Mouse (Mus musculus) c-Kit-positive CD71-positive TER-119-negative erythroid progenitor cells, embryonic 14.5 days (primary cell): ENCODE measurements around the gene Mtmr10.

Source experiments
- DNase-seq: peaks from one replicate; pipeline ENCODE4 v3.0.0-alpha.2; 2013; ENCODE audit warnings: low read depth

Gene Mtmr10

DNA sequence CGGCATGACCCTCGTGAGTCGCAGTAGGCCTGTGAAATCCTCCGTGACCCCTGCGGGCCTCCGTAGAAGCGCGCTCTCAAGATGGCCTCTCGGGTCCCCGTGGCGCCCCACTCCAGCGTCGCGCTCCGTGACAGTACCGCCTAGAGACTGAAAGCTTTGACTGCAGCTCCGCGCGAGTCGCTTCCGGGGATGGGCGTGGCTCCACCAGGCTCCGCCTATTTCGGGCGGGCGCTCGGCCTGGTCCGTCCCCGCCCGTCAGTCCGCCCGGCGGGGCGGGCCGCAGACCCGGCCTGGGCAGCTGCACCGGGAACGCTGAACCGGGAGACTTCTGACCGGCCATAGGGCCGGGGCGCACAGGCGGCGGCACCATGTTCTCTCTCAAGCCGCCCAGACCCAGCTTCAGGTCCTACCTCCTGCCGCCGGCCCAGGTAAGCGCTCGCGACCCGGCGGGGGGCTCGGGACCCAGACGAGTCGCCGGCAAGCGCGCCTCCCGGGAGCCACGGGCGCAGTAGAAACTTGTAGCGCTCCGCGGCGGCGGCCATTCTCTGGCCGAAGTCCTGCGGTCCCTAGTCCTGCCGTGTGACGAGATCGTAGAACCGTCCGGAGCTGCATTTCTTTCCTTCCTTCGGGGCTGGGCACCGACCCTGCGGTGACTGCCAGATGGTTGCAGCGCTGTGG lies at the start of gene Mtmr10:
Gene Mtmr10, plus strand, starts transcription at position 240 of the 678 bp plus-strand sequence.
- DNase-seq: peak; percentile 86

DNA sequence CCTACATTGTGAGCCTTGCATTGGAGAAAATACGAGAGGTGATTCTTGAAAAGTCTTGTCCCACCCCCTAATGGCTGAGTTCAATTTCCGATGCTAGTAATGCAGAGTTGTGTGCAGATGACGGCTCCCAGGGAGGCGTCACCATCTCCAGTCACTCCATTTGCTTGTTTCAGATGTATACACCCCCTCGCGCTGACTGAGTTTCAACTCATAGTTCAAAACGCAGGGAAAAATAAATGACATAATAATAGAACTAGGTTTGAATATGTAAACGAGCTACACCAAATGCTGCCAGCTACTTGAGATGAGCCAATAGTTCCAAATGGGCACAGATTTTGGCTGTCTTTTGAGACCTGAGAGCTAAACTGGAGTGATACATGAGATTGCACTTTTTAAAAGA lies 49.7 kb upstream of the Mtmr10 start:
- DNase-seq: no peak

DNA sequence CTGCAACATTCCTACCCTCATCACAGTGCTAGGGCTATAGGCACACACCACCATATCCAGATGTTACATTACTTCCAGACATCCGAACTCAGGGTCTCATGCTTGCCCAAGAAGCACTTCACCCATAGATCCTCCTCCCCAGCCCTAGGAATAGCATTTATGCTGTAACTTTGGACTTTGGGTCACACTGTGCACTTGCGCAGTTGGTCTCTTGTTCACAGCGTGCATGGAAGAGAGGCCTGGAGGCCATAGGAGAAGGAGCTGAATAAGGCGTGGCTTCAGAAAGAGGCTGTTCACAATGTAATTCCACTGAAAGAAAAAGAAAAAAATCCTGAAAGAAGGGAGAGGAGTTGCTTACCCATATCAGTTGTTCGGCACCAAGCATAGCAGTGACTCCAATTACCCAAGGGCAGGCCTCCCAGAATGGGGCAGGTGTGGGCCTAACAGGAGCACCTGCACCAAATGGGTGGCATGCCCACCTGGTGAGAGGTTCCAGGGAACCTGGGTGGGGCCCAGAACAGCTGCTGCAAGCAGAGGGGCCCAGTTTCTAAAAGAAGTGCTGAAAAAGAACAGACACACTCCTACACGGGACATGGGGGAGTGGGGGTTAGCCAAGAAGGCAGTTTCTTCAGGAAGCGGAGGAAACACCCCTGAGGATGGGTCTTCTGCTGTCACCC lies 48.9 kb upstream of the Mtmr10 start:
- DNase-seq: no peak

DNA sequence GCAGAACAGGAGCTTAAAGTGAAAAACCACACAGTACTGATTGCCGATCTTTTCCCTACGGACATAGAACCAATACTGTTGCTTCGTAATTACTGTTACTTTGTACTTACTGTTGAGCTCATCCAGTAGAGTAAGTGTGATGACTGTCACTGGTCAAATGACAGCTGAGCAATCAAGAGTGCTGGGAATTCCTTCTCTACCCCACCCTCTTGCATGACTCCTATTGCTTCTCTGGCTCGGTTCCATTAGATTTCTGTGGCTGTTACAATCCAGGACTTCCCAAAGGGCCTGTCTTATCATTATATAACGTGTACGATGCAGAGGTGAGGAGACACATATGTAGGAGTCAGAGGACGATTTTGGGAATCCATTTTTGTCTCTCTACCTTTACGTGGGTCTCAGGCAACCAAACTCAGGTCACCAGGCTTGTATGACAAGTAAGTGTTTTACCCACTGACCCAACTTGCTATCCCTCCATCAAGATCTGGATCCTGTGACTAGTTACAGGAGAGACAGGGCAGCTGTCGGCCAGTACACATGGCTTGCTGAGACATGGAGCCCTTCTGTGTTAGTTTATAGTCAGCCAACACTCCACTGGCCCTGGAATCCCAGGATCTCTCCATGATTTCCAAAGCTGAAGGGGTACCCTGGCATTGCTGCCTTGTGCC lies 48.2 kb upstream of the Mtmr10 start:
- no peak for DNase-seq

DNA sequence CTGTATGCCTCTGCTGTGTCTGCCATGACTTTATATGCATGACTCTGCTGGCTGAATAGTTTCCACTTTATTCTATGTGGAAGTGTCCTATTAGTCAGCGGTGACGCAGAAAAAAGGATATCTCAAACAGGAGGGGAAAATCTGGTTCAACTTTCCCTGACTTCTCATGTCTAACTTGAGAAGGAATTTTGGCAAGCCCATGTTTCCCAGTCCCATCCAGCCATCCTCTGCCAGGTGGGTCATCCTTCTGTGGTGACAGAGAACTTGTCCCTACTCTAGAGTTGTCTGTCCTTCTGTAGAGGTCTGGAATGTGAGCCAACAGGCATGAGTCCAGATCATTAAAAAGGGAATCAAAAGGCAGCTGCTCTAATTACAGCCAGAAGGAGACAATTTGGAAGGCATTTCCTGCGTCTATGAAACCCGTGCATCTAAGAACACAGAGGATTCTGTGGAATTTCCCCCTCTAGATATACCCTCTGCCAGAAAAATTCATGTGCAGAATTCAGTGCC lies 47.6 kb upstream of the Mtmr10 start:
- no peak for DNase-seq

DNA sequence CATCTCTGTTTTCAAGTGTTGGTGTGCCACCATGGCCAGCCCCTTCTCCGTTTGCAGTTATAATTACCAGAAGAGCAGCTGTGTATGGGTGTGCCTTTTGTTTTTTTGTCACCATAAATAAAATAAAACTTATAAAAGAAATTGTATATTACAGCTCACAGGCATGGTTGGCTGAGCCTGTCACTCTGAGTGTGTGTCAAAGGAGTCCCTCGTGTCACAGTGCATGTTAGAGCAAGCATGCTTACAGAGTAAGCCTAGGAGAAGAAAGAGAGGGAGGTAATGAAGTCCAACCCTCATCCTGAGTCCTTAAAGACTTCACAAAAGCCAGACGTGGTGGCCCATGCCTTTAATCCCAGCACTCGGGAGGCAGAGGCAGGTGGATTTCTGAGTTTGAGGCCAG lies 45.0 kb upstream of the Mtmr10 start:
- no peak for DNase-seq

DNA sequence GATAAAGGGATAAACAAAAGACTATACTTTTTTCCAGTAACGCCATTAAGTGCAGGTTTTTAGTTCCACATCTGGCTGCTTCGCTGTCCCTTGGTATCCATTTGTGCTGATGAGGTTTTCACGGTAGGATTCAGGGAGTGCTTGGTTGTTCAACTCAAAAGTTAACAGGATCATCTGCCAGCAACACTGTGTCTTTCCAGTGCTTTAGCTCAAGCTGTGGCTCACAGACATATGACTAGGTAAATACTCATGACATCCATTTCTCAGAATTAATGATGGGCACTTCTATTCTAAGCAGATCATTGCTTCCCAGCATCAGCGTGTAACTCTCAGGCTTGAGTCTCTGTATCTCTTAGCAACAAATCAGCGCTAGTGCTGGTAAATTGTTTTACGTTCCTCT lies 43.1 kb upstream of the Mtmr10 start:
- no peak for DNase-seq

DNA sequence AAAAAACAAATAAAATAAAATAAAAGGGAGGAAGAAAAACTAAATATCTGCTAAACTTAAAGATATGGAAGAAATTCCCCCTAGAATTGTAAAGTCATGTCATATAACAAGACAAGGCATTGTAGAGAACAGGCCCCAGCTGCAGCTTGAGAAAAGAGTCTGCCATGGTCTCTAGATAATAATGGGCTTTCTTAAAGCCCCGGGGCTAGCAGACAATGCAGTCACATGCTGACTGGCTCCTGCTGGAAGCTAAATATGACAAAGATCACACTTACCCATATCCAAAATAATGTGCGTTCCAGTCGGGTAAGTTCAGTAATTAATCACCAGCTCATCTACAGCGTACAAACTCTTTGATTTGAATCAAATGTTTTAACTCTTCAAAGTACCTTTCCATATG lies 40.7 kb upstream of the Mtmr10 start:
- DNase-seq: no peak

DNA sequence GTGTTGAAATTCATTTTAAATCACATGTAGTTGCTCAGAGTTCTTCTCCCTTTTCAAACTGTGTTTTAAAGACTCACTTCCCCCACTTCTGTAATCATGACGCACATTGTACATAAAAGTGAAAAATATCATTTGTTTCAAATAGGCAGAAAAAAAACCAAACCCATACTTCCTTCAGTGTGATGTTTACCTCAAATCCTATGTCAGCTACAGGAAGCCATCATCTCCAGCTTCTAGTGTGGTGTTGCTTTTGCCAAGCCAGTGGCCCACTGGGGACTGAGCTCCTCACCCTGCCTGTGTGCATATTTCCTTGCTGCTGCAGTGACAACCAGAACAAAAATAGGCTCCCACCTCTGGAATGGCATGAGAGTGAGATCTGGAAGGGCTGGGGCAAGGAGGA lies 39.1 kb upstream of the Mtmr10 start:
- no peak for DNase-seq

DNA sequence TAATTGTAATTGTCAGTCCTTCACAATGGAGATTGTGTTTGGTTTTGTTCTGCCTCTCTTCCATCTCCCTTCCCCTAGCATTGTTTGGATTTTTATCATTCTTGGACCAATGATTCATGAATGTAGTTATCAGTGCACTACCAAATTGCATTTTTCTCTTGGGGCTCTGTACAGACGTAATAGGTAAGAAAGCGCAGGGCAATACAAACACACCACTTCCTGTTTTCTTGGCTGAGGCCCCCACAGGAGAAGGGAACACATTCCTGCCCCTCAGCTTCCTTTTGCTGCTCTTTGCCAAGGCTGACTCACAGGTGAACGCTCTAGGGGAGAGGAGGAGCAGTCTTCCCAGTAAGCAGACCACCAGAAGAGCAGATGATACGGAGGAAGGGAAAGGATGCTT lies 37.7 kb upstream of the Mtmr10 start:
- no peak for DNase-seq

DNA sequence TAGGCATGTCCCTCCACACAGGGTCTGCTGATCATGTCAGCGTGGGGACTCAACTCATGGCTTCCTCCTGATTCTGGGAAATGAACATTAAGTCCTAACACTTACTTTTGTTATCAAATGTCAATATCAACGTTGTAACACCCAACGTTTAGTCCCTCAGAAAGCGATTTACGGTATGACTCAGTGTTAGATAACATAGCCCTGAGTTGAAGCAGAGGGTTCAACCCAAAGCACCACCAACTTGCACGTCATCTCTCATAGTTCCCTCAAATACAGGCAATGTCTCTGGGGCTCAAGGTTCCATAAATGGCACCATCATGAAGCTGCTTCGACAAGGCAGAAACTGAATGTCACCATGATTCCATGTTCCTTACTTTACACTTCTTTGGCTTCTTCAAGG lies 37.0 kb upstream of the Mtmr10 start:
- DNase-seq: no peak

DNA sequence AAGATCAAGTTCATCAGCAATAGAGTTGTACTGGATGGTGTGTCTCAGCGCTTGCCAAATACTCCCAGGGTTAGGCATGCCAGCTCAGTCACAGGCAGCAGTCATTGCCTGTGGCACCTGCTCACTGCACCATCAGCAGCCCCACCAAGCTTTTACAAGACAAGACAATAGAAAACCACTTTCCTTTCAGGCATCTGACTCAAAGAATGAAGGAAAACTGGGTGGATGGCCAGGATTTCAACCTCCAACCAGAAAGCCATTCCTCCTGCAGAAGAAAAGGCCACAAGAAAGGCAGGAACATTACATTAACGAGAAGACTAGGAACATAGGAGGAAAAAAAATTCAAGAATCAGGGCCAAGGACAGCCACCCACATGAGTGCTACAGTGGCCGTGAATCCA lies 33.7 kb upstream of the Mtmr10 start:
- no peak for DNase-seq

DNA sequence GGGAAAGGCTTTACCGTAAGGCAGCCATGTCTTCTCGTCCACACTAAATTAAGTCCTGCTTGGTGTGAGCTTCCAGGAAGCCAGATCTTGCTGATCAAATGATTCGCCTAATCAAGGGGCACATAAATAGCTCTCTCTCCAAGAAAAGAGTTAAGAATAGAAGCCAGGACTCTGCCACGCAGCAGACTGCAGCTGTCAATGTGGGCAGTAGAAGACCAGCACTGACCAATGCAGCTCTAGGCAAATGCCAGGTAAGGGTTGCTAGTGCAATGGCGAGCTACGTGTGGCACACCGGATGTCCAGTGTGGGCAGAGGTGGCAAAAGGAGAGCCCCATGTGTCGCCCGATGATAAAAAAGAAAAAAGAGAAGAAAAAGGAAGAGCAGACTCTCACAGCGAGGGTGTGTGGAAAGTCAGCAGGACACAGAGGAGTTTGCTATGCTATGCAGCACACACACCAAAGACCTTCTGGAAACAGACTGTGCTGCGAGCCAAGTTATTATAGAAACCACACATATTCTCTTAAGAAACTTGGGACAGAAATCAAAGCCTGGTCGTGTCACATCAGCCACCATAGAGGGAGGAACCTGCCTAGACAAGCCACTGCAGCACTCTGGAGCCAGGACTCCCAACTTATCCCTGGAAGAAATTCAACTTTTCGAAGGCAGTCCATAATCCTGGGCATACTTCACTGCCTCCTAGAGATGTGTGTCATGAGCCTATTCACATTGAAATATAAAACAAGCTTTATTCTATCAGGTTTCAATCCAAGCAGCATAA lies 21.8 kb upstream of the Mtmr10 start:
- DNase-seq: no peak

DNA sequence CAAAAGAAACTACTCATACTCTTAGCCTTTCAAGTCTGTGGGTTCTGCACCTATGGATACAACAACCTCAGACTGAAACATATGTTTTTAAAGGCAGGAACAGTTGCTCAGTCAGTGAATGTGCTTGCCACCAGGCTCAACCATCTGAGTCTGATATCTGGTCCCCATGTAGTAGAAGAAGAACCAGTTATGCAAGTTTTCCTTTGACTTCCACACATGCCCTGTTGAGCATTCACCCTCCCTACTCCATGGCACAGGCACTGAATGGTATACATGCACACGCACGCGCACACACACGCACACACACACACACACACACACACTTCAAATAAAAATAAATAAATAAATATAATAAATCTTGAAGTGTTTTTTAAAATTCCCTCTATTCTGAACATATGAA lies 20.9 kb upstream of the Mtmr10 start:
- DNase-seq: no peak

DNA sequence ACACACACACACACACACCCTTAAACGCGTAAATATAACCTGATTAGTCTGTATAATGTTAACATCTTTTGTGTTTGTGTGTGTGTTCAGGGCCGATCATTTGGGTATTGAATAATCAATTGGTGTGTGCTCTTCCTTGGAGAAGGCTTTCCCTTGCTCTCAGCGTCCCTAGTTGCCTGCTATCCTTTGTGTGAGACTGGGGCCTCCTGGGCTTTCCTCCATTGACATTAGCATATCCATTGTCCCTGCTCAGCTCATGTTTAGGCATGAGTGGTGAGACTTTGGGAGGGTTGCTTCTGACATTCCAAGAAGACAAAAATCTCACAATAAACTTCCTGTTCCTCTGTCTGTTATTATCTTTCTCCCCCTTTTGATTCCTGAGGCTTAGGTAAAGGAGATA lies 15.5 kb upstream of the Mtmr10 start:
- DNase-seq: no peak

DNA sequence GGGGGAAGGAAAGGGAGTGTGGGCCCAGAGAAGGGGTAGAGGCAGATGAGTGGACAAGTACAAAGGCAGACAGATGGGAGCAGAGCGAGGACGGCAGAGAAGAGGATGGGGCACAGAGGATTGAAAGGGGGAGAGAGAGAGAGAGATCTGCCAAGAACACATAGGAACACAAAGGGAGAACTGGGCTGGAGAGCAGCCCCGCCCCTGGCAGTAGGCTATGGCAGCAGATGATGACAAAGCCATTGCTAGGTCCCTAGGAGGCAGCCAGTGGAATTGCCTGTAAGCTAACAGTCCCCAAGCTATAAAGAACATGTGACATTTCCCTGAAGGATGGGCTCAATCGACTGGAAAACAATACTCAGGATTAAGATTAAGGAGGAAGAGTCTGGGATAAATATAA lies 11.9 kb upstream of the Mtmr10 start:
- no peak for DNase-seq

DNA sequence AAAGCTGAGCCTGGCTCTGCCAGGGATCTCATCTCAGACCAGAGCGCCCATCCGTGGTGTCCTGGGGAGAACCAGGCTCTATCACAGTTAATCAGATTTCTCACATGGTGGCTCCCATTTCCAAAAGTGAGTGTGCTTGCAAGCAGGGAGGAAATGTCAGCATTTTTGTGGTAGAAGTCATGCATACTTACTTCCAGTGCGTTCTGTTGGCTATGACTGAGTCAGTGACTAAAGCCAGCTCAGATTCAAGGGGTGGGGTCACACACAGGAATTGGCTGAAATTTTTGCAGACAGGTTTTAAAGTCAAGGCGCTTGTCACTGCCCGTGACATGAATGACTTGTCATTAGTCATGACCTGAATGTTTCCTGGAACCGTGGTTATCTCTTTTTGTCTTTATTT lies 10.5 kb upstream of the Mtmr10 start:
- no peak for DNase-seq

DNA sequence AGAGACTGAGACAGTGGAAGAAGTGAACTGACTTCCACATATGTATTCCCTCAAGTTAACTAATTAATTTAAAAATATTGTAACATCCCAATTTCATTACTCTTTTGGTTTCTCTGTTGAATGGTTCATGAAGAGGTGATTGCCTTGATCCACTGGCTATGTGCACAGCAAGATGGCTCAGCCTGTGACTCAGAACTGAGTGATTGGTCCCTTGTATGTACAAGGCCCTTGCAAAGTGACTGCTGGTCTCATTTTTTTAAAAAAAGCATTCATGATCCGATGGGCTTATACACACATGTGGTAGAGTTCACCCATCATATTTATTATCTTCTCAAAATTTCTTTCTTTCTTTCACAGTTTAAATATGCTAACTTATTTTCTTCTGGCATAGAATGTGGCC lies 8.9 kb upstream of the Mtmr10 start:
- DNase-seq: no peak

DNA sequence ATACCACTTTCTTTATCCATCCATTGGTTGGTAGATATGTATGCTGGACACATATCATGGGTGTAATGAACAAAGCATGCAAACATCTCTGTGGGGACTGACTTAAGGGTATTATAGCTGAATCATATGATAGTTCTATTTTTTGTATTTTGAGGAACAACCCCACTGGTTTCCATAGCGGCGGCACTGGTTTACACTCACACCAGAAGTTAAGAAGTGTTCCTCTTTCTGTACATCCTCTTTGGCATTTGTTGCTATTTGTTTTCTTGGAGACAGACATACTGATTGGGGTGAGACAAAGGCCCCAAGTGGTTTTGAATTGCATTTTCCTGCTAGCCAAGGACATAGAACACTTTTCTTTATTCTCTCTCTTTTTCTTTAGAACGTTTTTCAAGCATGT lies 7.9 kb upstream of the Mtmr10 start:
- DNase-seq: no peak

DNA sequence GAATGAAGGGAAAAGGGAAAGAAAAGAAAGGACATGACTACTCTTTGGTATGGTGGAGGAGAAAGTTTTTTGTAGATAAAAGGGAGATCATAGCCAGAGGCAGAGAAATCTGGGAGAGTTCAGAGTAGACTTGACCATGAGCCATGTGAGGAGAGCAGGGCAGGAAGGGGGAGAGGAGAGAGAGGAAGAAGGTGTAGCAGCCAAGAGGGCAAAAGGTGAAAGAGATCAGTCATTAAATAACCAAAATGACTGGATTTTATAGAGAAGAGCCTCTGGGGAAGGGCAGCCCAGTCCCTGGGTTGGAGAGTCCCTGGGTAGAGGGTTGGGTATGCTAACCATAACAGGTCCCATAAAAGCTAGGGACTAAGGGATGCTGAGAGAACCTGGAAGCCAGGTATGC lies 887 bp upstream of the Mtmr10 start:
- DNase-seq: no peak

DNA sequence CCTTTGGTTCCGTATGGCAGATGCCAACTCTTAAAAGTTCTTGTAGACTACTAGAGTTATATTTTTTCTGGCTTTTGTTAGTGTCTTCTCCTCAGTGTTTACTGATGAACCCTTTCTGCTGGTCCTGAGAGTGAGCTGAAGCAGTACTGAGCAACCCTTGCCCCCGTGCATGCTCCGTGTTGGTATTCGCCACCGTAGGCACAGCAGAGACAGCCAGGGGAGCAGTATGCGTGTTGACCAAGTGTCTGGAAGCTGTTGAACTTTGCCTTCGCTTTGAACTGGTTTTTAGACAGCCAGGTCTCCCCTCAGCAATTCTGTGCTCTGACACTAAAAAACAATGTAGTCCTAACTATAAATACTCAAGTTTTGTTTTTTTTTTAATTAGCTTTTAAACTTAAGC lies 2.0 kb downstream of the Mtmr10 start:
- no peak for DNase-seq

DNA sequence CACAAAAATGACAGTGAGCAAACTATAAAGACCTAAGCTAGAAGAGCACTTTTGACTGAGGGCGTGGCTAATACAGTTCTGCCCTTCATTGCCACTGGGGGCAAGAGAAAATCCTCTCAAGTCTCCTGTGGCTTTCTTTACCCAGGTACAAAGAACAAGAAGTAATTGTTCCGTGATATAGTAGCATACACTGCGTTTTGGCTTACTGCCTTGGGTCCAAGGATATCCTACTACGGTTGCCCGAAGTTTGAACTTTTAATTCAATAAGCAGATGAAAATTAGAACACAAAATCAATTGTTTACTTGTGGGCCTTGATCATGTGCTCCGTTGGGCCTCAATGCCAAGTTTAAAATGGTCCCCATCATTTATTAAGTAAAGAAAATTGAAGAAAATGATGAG lies 3.0 kb downstream of the Mtmr10 start:
- no peak for DNase-seq

DNA sequence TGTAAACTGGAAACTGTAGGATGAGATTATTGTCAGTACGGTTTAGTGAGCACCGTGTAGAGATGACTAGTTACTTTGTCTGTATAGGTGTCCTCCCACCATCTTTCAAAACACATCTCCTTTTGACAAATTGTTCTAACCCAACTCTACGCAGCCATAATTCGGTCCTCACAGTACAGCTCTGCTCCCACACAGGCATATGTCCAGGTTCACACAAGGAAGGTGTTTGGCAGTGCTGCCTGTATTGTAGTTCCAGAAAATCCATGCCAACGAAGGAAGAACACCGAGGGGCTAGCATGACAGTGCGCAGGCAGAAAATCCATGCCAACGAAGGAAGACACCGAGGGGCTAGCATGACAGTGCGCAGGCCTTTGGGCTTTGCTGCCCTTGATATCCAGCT lies 4.3 kb downstream of the Mtmr10 start:
- no peak for DNase-seq
